Mouse (Mus musculus) limb, embryonic 12.5 days (tissue): ENCODE data around the gene Dus4l. TPM values are rescaled to one million over a fixed set of nuclear protein-coding genes. Genes with fewer than 3 reads are reported as not detected.
A peak's percentile ranks its signal among the peaks of the same experiment; 100 is the strongest.

Experiments used
- ATAC-seq: fragments of 200-750 bp; cut with Nextera tagmentation; 2 replicates; pipeline ENCODE4 v1.8.0; 2017; ENCODE audit warnings: low read depth, moderate TSS enrichment; ENCODE audit not compliant: insufficient number of reproducible peaks, insufficient read depth, low FRiP score, low TSS enrichment
- H3K27ac ChIP-seq: fragments of 300-500 bp; sonication (generic); 2 replicates; pipeline ENCODE4 v1.5.1; 2016; ENCODE audit warnings: mild to moderate bottlenecking, moderate library complexity
- H3K27me3 ChIP-seq: fragments of 300-500 bp; sonication (generic); 2 replicates; pipeline ENCODE4 v1.6.1; 2016; ENCODE audit warnings: mild to moderate bottlenecking, moderate library complexity
- H3K36me3 ChIP-seq: fragments of 300-500 bp; sonication (generic); 2 replicates; pipeline ENCODE4 v1.6.1; 2016; ENCODE audit warnings: mild to moderate bottlenecking, moderate library complexity
- H3K4me1 ChIP-seq: fragments of 300-500 bp; sonication (generic); replicated peaks from 2 replicates; pipeline ENCODE4 v1.6.1; 2016
- H3K4me2 ChIP-seq: fragments of 300-500 bp; sonication (generic); 2 replicates; pipeline ENCODE4 v1.6.1; 2016; ENCODE audit warnings: mild to moderate bottlenecking, moderate library complexity
- H3K4me3 ChIP-seq: fragments of 300-500 bp; sonication (generic); replicated peaks from 2 replicates; pipeline ENCODE4 v1.5.1; 2016; ENCODE audit warnings: mild to moderate bottlenecking
- H3K9ac ChIP-seq: fragments of 300-500 bp; sonication (generic); replicated peaks from 2 replicates; pipeline ENCODE4 v1.6.1; 2016; ENCODE audit warnings: mild to moderate bottlenecking, moderate library complexity
- H3K9me3 ChIP-seq: fragments of 300-500 bp; sonication (generic); 2 replicates; pipeline ENCODE4 v1.6.1; 2016; ENCODE audit warnings: mild to moderate bottlenecking, moderate library complexity
- WGBS: fragments of 180-500 bp; shearing (Covaris S2); methylation state at CpG from one replicate; pipeline ENCODE4 v1.1.7; 2016; 5-methylcytosine and 5-hydroxymethylcytosine counted together
- polyA plus RNA-seq: library from polyadenylated mRNA; unstranded; fragments of >200 nt; fragmentation: Nextera tagmentation; extraction: Ambion mirVana; gene quantifications from 2 replicates; pipeline ENCODE4 v1.2.1, GENCODE M21; 2016

Dus4l gene
- polyA plus RNA-seq, result 11.0 and 11.5 TPM in 2 replicates

GRCm38 (mm10) chr12:31654197-31654964 lies at the start of gene Dus4l, which contains the start of gene Cog5:
Gene Dus4l, minus strand, starts transcription at chr12:31654826.
Gene Cog5, plus strand, starts transcription at chr12:31654869.
- Histone ChIP-seq H3K4me2 (peak within 1 kb of the TSS; percentile 74), H3K9ac (peak within 1 kb of the TSS; percentile 79), H3K4me1 (peaks cover 15% of the 10 kb centered on the region; the same call in 1 of the 2 replicates), H3K36me3 (no peaks in the 10 kb centered on the region), H3K4me3 (peak within 1 kb of the TSS; percentile 83), H3K27ac (peak within 1 kb of the TSS; percentile 89), H3K27me3 (no peaks in the 10 kb centered on the region), H3K9me3 (no peaks in the 10 kb centered on the region)
- ATAC-seq, result peak; percentile 95
- WGBS, result under 1% methylated on average over 47 of the region's 47 CpGs

GRCm38 (mm10) chr12:31703904-31704303 lies 49.3 kb upstream of the Dus4l start:
- no peak for ATAC-seq
- WGBS, result 78% methylated on average over 6 of the region's 6 CpGs
- no peak overlapping the region for H3K4me3 ChIP-seq
- no peaks in the 10 kb centered on the region for H3K4me1 ChIP-seq
- H3K27ac ChIP-seq, result no peak overlapping the region
- H3K9ac ChIP-seq, result no peak overlapping the region
- H3K36me3 ChIP-seq, result no peaks in the 10 kb centered on the region
- H3K27me3 ChIP-seq, result no peaks in the 10 kb centered on the region
- no peaks in the 10 kb centered on the region for H3K9me3 ChIP-seq
- no peak overlapping the region for H3K4me2 ChIP-seq

- H3K9ac ChIP-seq, result no peak overlapping the region
- no peak overlapping the region for H3K4me2 ChIP-seq
- WGBS, result 59% methylated on average over 5 of the region's 5 CpGs
- ATAC-seq, result no peak
- H3K4me3 ChIP-seq, result no peak overlapping the region
- H3K9me3 ChIP-seq, result peaks cover 10% of the 10 kb centered on the region; the same call in 1 of the 2 replicates
- H3K4me1 ChIP-seq, result no peaks in the 10 kb centered on the region
- no peak overlapping the region for H3K27ac ChIP-seq
- peaks cover 13% of the 10 kb centered on the region for H3K36me3 ChIP-seq
- no peaks in the 10 kb centered on the region for H3K27me3 ChIP-seq
These were observed 46.8 kb upstream of the Dus4l start for GRCm38 (mm10) chr12:31701411-31701810.

- WGBS, result 82% methylated on average over 5 of the region's 5 CpGs
- Histone ChIP-seq H3K4me2 (no peak overlapping the region), H3K4me1 (no peaks in the 10 kb centered on the region), H3K4me3 (no peak overlapping the region), H3K36me3 (peaks cover 13% of the 10 kb centered on the region), H3K27ac (no peak overlapping the region), H3K27me3 (no peaks in the 10 kb centered on the region), H3K9ac (no peak overlapping the region), H3K9me3 (peaks cover 10% of the 10 kb centered on the region; the same call in 1 of the 2 replicates)
- no peak for ATAC-seq
These were observed 46.2 kb upstream of the Dus4l start for GRCm38 (mm10) chr12:31700623-31701347.

- 96% methylated on average over 1 of the region's 1 CpGs for WGBS
- no peak for ATAC-seq
- no peaks in the 10 kb centered on the region for H3K4me1 ChIP-seq
These were observed 38.7 kb upstream of the Dus4l start for GRCm38 (mm10) chr12:31693278-31693677.

GRCm38 (mm10) chr12:31686679-31687078 lies 32.1 kb upstream of the Dus4l start:
- ATAC-seq, result no peak
- H3K27ac ChIP-seq, result no peak overlapping the region
- H3K36me3 ChIP-seq, result peaks cover 13% of the 10 kb centered on the region; the same call in 1 of the 2 replicates
- H3K4me1 ChIP-seq, result no peaks in the 10 kb centered on the region
- no peak overlapping the region for H3K4me2 ChIP-seq
- H3K9ac ChIP-seq, result no peak overlapping the region
- 91% methylated on average over 3 of the region's 3 CpGs for WGBS
- H3K27me3 ChIP-seq, result no peaks in the 10 kb centered on the region
- no peak overlapping the region for H3K4me3 ChIP-seq
- no peaks in the 10 kb centered on the region for H3K9me3 ChIP-seq

More at GRCm38 (mm10) chr12:31693278-31693677, 38.7 kb upstream of the Dus4l start:
- Histone ChIP-seq H3K4me3 (no peak overlapping the region), H3K9me3 (peaks cover 10% of the 10 kb centered on the region; the same call in 1 of the 2 replicates), H3K9ac (no peak overlapping the region), H3K27me3 (no peaks in the 10 kb centered on the region), H3K27ac (no peak overlapping the region), H3K4me2 (no peak overlapping the region), H3K36me3 (peaks cover 11% of the 10 kb centered on the region)

- no peak overlapping the region for H3K4me3 ChIP-seq
- H3K27me3 ChIP-seq, result no peaks in the 10 kb centered on the region
- no peak overlapping the region for H3K4me2 ChIP-seq
- no peak for ATAC-seq
- WGBS, result 73% methylated on average over 3 of the region's 3 CpGs
- H3K27ac ChIP-seq, result no peak overlapping the region
- H3K36me3 ChIP-seq, result peaks cover 78% of the 10 kb centered on the region
- no peaks in the 10 kb centered on the region for H3K4me1 ChIP-seq
- no peaks in the 10 kb centered on the region for H3K9me3 ChIP-seq
- no peak overlapping the region for H3K9ac ChIP-seq
These were observed 12.6 kb upstream of the Dus4l start for GRCm38 (mm10) chr12:31667187-31667586.

- no peaks in the 10 kb centered on the region for H3K9me3 ChIP-seq
- WGBS, result 78% methylated on average over 6 of the region's 6 CpGs
- peaks cover 69% of the 10 kb centered on the region for H3K36me3 ChIP-seq
- H3K9ac ChIP-seq, result no peak overlapping the region
- H3K27ac ChIP-seq, result no peak overlapping the region
- H3K4me2 ChIP-seq, result no peak overlapping the region
- no peak overlapping the region for H3K4me3 ChIP-seq
- no peak for ATAC-seq
- no peaks in the 10 kb centered on the region for H3K4me1 ChIP-seq
- no peaks in the 10 kb centered on the region for H3K27me3 ChIP-seq
These were observed 11.4 kb upstream of the Dus4l start for GRCm38 (mm10) chr12:31665999-31666398.

- Histone ChIP-seq H3K4me1 (peaks cover 15% of the 10 kb centered on the region; the same call in 1 of the 2 replicates), H3K36me3 (no peaks in the 10 kb centered on the region), H3K4me2 (no peak overlapping the region), H3K9me3 (no peaks in the 10 kb centered on the region), H3K4me3 (no peak overlapping the region), H3K27ac (no peak overlapping the region), H3K9ac (no peak overlapping the region), H3K27me3 (no peaks in the 10 kb centered on the region)
- no peak for ATAC-seq
- 97% methylated on average over 2 of the region's 2 CpGs for WGBS
These were observed 2.2 kb upstream of the Dus4l start for GRCm38 (mm10) chr12:31656841-31657240.

GRCm38 (mm10) chr12:31654965-31655477 lies 395 bp upstream of the Dus4l start:
- Histone ChIP-seq H3K4me1 (peaks cover 15% of the 10 kb centered on the region; the same call in 1 of the 2 replicates), H3K4me3 (peak overlapping the region; percentile 83), H3K9me3 (no peaks in the 10 kb centered on the region), H3K9ac (peak overlapping the region; percentile 79), H3K27ac (peak overlapping the region; percentile 89), H3K4me2 (peak overlapping the region; percentile 74), H3K36me3 (no peaks in the 10 kb centered on the region), H3K27me3 (no peaks in the 10 kb centered on the region)
- under 1% methylated on average over 29 of the region's 29 CpGs for WGBS
- peak; percentile 72 for ATAC-seq

GRCm38 (mm10) chr12:31653611-31654010 lies 1.0 kb downstream of the Dus4l start:
- no peak for ATAC-seq
- Histone ChIP-seq H3K4me1 (peaks cover 15% of the 10 kb centered on the region; the same call in 1 of the 2 replicates), H3K27me3 (no peaks in the 10 kb centered on the region), H3K9me3 (no peaks in the 10 kb centered on the region), H3K9ac (no peak overlapping the region), H3K4me3 (peak overlapping the region; percentile 83; the same call in 1 of the 2 replicates), H3K4me2 (peak overlapping the region; percentile 54), H3K27ac (no peak overlapping the region), H3K36me3 (no peaks in the 10 kb centered on the region)
- 77% methylated on average over 5 of the region's 5 CpGs for WGBS
